Mouse (Mus musculus) ES-E14 (cell line): ENCODE results near the gene Hyal1.

ENCODE experiments used
- CHD2 ChIP-seq: IDR thresholded peaks from 2 replicates; pipeline ENCODE4 v1.6.1; 2014; ENCODE audit warnings: mild to moderate bottlenecking, low read depth, low read length, inconsistent platforms
- HCFC1 ChIP-seq: IDR thresholded peaks from 2 replicates; pipeline ENCODE4 v1.6.1; 2012; ENCODE audit warnings: low read length, inconsistent platforms, borderline replicate concordance; ENCODE audit not compliant: insufficient read depth
- MAFK ChIP-seq: IDR thresholded peaks from 2 replicates; pipeline ENCODE4 v1.6.1; 2014; ENCODE audit warnings: mild to moderate bottlenecking, low read depth, low read length, inconsistent platforms; ENCODE audit not compliant: insufficient read depth
- ZC3H11A ChIP-seq: IDR thresholded peaks from 2 replicates; pipeline ENCODE4 v1.6.1; 2012; ENCODE audit warnings: low read depth, mild to moderate bottlenecking, inconsistent platforms, low read length, borderline replicate concordance
- ZNF384 ChIP-seq: IDR thresholded peaks from 2 replicates; pipeline ENCODE4 v1.6.1; 2012; ENCODE audit warnings: low read depth, low read length, inconsistent platforms

GRCm38 (mm10) chr9:107593101-107593976, 16.6 kb downstream of the Hyal1 start:
- TF ChIP-seq CHD2: no peak
- no peak for TF ChIP-seq MAFK
- TF ChIP-seq HCFC1: no peak
- TF ChIP-seq ZNF384: no peak
- no peak for TF ChIP-seq ZC3H11A
